Comparison of ENCODE assay signal across 8 mouse cellular contexts in genomic region chr9:70012408-70012901, GRCm38 (mm10). TPM values are rescaled to one million over a fixed set of nuclear protein-coding genes. Genes with fewer than 3 reads are reported as not detected.
DNase-seq lines count a peak whose midpoint lies in the region; ATAC-seq lines count a peak whose summit lies in the region.

TSS of gene Gtf2a2 (plus strand) at chr9:70012550.

- peaks cover 46% of the 10 kb centered on the region for H3K36me3 ChIP-seq in intestine, embryonic 14.5 days (ENCODE audit: control insufficient read depth, insufficient read depth, low read length)

- peak; percentile 94 to 98 for DNase-seq in adrenal gland, adult (ENCODE audit: inconsistent age in 2 of 2, low spot score in 1 of 2)
- DNase-seq in embryo, embryonic 10.5 days (ENCODE audit: low spot score): peak; percentile 96
- peak; percentile 89 for DNase-seq in gastrocnemius, postnatal 25 days
- DNase-seq in intestine, embryonic 14.5 days (ENCODE audit: low spot score): peak; percentile 96
- peak; percentile 91 to 94 for DNase-seq in left cerebral cortex, postnatal 14 days (ENCODE audit: low spot score in 2 of 2)
- peak; percentile 93 for DNase-seq in mesoderm, embryonic 11.5 days (ENCODE audit: low read depth, low spot score)
- peak; percentile 87 for DNase-seq in right cerebral cortex, postnatal 36 days (ENCODE audit: low spot score in 2 of 2)
- DNase-seq in yolk sac, embryonic 10.5 days (ENCODE audit: low spot score): peak; percentile 91

- H3K4me2 ChIP-seq in intestine, embryonic 14.5 days (ENCODE audit: low read length): peak within 1 kb of the TSS; percentile 84

- peak; percentile 98 for ATAC-seq in intestine, embryonic 14.5 days (replicated peaks; ENCODE audit: low FRiP score, low TSS enrichment, low read depth)

- H3K27me3 ChIP-seq in intestine, embryonic 14.5 days (replicated peaks; ENCODE audit: control insufficient read depth, insufficient read depth, low read length): no peaks in the 10 kb centered on the region

- peak within 1 kb of the TSS; percentile 92 for H3K4me3 ChIP-seq in intestine, embryonic 14.5 days (ENCODE audit: low read depth, low read length)

- H3K4me1 ChIP-seq in intestine, embryonic 14.5 days (replicated peaks; ENCODE audit: control insufficient read depth, insufficient read depth, low read length): peaks cover 12% of the 10 kb centered on the region

- WGBS in intestine, embryonic 14.5 days: under 1% methylated on average over 49 of the region's 57 CpGs

- H3K27ac ChIP-seq in intestine, embryonic 14.5 days (ENCODE audit: low read depth): peak within 1 kb of the TSS; percentile 92

- H3K9ac ChIP-seq in intestine, embryonic 14.5 days (ENCODE audit: low read length): peak within 1 kb of the TSS; percentile 86

- no peaks in the 10 kb centered on the region for H3K9me3 ChIP-seq in intestine, embryonic 14.5 days (ENCODE audit: control insufficient read depth, low read length)

- intact Hi-C loops in left cerebral cortex, postnatal 14 days (cut with DNase I): no loop called here

RNA-seq across cellular contexts. Expression of gene Gtf2a2, which starts in this region (rescaled TPM):
- 10 to 100 TPM; 49.2 to 49.9 TPM for total RNA-seq in gastrocnemius, postnatal 25 days (2021)
- polyA plus RNA-seq in intestine, embryonic 14.5 days (2014; fragmentation: Nextera tagmentation; extraction: Ambion mirVana): 195 and 196 TPM in 2 replicates
- 10 to 100 TPM; 62.7 to 67.1 TPM for total RNA-seq in left cerebral cortex, postnatal 14 days (2021)

Comparison
In these comparisons a context has a peak if more than half of its experiments do, and no peak if none do; other contexts are left out.
1. Peak in every context shown above with its lines: DNase-seq, ATAC-seq, H3K4me3 ChIP-seq and H3K27ac ChIP-seq.